Mouse (Mus musculus): ENCODE results near the gene Tenm2.

DNA sequence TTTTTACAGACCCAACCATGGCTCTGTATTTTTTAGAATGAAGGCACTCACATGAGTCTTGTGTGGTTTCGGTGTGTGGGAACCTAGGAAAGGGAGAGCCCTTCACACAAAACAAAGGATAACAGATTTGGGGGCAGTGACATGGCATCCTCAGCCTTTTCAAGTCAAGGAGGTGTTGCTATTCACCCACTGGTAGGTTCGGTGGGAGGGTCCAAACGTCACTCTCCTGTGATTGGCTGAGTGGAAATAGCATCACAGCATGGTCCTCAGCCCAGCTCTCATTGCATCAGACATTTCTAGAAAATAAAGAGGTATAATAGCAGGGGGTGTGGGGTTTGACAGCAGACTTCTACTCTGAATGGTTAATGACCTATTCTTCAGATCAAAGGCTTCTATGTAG is 534.8 kb downstream of the Tenm2 start:
- TF ChIP-seq CTCF (IDR thresholded peaks at IDR 0.05) (no peak), POLR2A (IDR thresholded peaks at IDR 0.05; ENCODE audit: insufficient read depth, low read depth, low read length) (no peak), EP300 (IDR thresholded peaks at IDR 0.05; ENCODE audit: insufficient read depth, low read depth, low read length) (no peak)
